Mouse (Mus musculus) thymus, postnatal 25 days (tissue): ENCODE data around the gene Mcoln2.

Experiments used
- DNase-seq: peaks from one replicate; pipeline ENCODE4 v3.0.0; 2022

The Mcoln2 gene

GRCm38 (mm10) chr3:146228559-146229310 lies 79.1 kb downstream of the Mcoln2 start:
- DNase-seq = no peak

- DNase-seq = no peak
Measured at GRCm38 (mm10) chr3:146232708-146233107, 83.1 kb downstream of the Mcoln2 start.

- DNase-seq = no peak
Measured at GRCm38 (mm10) chr3:146233741-146234140, 84.1 kb downstream of the Mcoln2 start.

- DNase-seq = no peak
Measured at GRCm38 (mm10) chr3:146234530-146234929, 84.9 kb downstream of the Mcoln2 start.

- no peak for DNase-seq
Measured at GRCm38 (mm10) chr3:146236280-146236679, 86.6 kb downstream of the Mcoln2 start.

- DNase-seq = no peak
Measured at GRCm38 (mm10) chr3:146237676-146238075, 88.0 kb downstream of the Mcoln2 start.

- DNase-seq = no peak
Measured at GRCm38 (mm10) chr3:146244630-146245029, 95.0 kb downstream of the Mcoln2 start.
